Mouse (Mus musculus): ENCODE data around the gene Snph. TPM values are rescaled to one million over a fixed set of nuclear protein-coding genes. Genes with fewer than 3 reads are reported as not detected.

Gene Snph
- polyA plus RNA-seq, 1 experiment from 2014 or later: 2.0 TPM

- no peaks in the 10 kb centered on the region for H3K36me3 ChIP-seq
- H3K4me3 ChIP-seq (replicated peaks): no peak overlapping the region
- H3K9ac ChIP-seq: no peak overlapping the region
- no peak overlapping the region for H3K27ac ChIP-seq (replicated peaks)
- WGBS: 71% methylated on average over 4 of the region's 4 CpGs
- ATAC-seq (ENCODE audit: insufficient number of reproducible peaks, low FRiP score, low TSS enrichment, low read depth): no peak
- no peaks in the 10 kb centered on the region for H3K9me3 ChIP-seq (replicated peaks)
- no peaks in the 10 kb centered on the region for H3K27me3 ChIP-seq
- peaks cover 6% of the 10 kb centered on the region for H3K4me1 ChIP-seq
- H3K4me2 ChIP-seq (replicated peaks): no peak overlapping the region
Observed at GRCm38 (mm10) chr2:151602106-151602505, 30.3 kb downstream of the Snph start.

GRCm38 (mm10) chr2:151598068-151598467 lies 34.3 kb downstream of the Snph start:
- Histone ChIP-seq H3K27ac (replicated peaks) (no peak overlapping the region), H3K36me3 (no peaks in the 10 kb centered on the region), H3K27me3 (no peaks in the 10 kb centered on the region), H3K9ac (no peak overlapping the region), H3K4me1 (no peaks in the 10 kb centered on the region), H3K4me2 (replicated peaks) (no peak overlapping the region), H3K9me3 (replicated peaks) (no peaks in the 10 kb centered on the region), H3K4me3 (replicated peaks) (no peak overlapping the region)
- ATAC-seq (ENCODE audit: insufficient number of reproducible peaks, low FRiP score, low TSS enrichment, low read depth): no peak
- 55% methylated on average over 2 of the region's 2 CpGs for WGBS

- ATAC-seq (ENCODE audit: insufficient number of reproducible peaks, low FRiP score, low TSS enrichment, low read depth): no peak
- H3K4me2 ChIP-seq (replicated peaks): no peak overlapping the region
- H3K27me3 ChIP-seq: no peaks in the 10 kb centered on the region
- H3K27ac ChIP-seq (replicated peaks): no peak overlapping the region
- WGBS: 67% methylated on average over 9 of the region's 9 CpGs
- no peaks in the 10 kb centered on the region for H3K36me3 ChIP-seq
- no peaks in the 10 kb centered on the region for H3K9me3 ChIP-seq (replicated peaks)
- no peak overlapping the region for H3K9ac ChIP-seq
- no peak overlapping the region for H3K4me3 ChIP-seq (replicated peaks)
- no peaks in the 10 kb centered on the region for H3K4me1 ChIP-seq
Observed at GRCm38 (mm10) chr2:151587306-151587705, 45.1 kb downstream of the Snph start.

GRCm38 (mm10) chr2:151586807-151587206 lies 45.6 kb downstream of the Snph start:
- Histone ChIP-seq H3K4me1 (no peaks in the 10 kb centered on the region), H3K9me3 (replicated peaks) (no peaks in the 10 kb centered on the region), H3K36me3 (no peaks in the 10 kb centered on the region), H3K27me3 (no peaks in the 10 kb centered on the region), H3K4me3 (replicated peaks) (no peak overlapping the region), H3K4me2 (replicated peaks) (no peak overlapping the region), H3K27ac (replicated peaks) (no peak overlapping the region), H3K9ac (no peak overlapping the region)
- ATAC-seq (ENCODE audit: insufficient number of reproducible peaks, low FRiP score, low TSS enrichment, low read depth): no peak
- WGBS: 82% methylated on average over 1 of the region's 1 CpGs

GRCm38 (mm10) chr2:151585934-151586333 lies 46.5 kb downstream of the Snph start:
- no peak overlapping the region for H3K9ac ChIP-seq
- no peaks in the 10 kb centered on the region for H3K36me3 ChIP-seq
- WGBS: 51% methylated on average over 3 of the region's 3 CpGs
- no peaks in the 10 kb centered on the region for H3K9me3 ChIP-seq (replicated peaks)
- no peak overlapping the region for H3K27ac ChIP-seq (replicated peaks)
- H3K4me2 ChIP-seq (replicated peaks): no peak overlapping the region
- no peak overlapping the region for H3K4me3 ChIP-seq (replicated peaks)
- H3K4me1 ChIP-seq: no peaks in the 10 kb centered on the region
- ATAC-seq (ENCODE audit: insufficient number of reproducible peaks, low FRiP score, low TSS enrichment, low read depth): no peak
- H3K27me3 ChIP-seq: no peaks in the 10 kb centered on the region

- Histone ChIP-seq H3K9me3 (replicated peaks) (no peaks in the 10 kb centered on the region), H3K4me1 (peaks cover 6% of the 10 kb centered on the region), H3K27ac (replicated peaks) (no peak overlapping the region), H3K4me3 (replicated peaks) (no peak overlapping the region), H3K4me2 (replicated peaks) (no peak overlapping the region), H3K9ac (no peak overlapping the region), H3K27me3 (no peaks in the 10 kb centered on the region; the same call in 1 of the 2 replicates), H3K36me3 (no peaks in the 10 kb centered on the region)
- 38% methylated on average over 1 of the region's 1 CpGs for WGBS
- no peak for ATAC-seq (ENCODE audit: insufficient number of reproducible peaks, low FRiP score, low TSS enrichment, low read depth)
Observed at GRCm38 (mm10) chr2:151580945-151581344, 51.4 kb downstream of the Snph start.

GRCm38 (mm10) chr2:151579183-151579582 lies 53.2 kb downstream of the Snph start:
- Histone ChIP-seq H3K9me3 (replicated peaks) (no peaks in the 10 kb centered on the region), H3K27ac (replicated peaks) (no peak overlapping the region), H3K4me2 (replicated peaks) (no peak overlapping the region), H3K4me1 (peaks cover 12% of the 10 kb centered on the region), H3K27me3 (no peaks in the 10 kb centered on the region; the same call in 1 of the 2 replicates), H3K9ac (no peak overlapping the region), H3K4me3 (replicated peaks) (no peak overlapping the region), H3K36me3 (no peaks in the 10 kb centered on the region)
- 57% methylated on average over 4 of the region's 4 CpGs for WGBS
- ATAC-seq (ENCODE audit: insufficient number of reproducible peaks, low FRiP score, low TSS enrichment, low read depth): no peak

- H3K9ac ChIP-seq: peak overlapping the region; percentile 47
- H3K36me3 ChIP-seq: no peaks in the 10 kb centered on the region
- peaks cover 12% of the 10 kb centered on the region for H3K4me1 ChIP-seq
- H3K27me3 ChIP-seq: no peaks in the 10 kb centered on the region; the same call in 1 of the 2 replicates
- H3K27ac ChIP-seq (replicated peaks): peak overlapping the region; percentile 81
- H3K4me2 ChIP-seq (replicated peaks): peak overlapping the region; percentile 91
- peak; percentile 85 for ATAC-seq (ENCODE audit: insufficient number of reproducible peaks, low FRiP score, low TSS enrichment, low read depth)
- no peaks in the 10 kb centered on the region for H3K9me3 ChIP-seq (replicated peaks)
- H3K4me3 ChIP-seq (replicated peaks): peak overlapping the region; percentile 54
- under 1% methylated on average over 38 of the region's 38 CpGs for WGBS
Observed at GRCm38 (mm10) chr2:151575699-151576389, 56.5 kb downstream of the Snph start.

GRCm38 (mm10) chr2:151575119-151575698 lies 57.2 kb downstream of the Snph start:
- Histone ChIP-seq H3K4me2 (replicated peaks) (peak overlapping the region; percentile 91), H3K9ac (no peak overlapping the region; the same call in 1 of the 2 replicates), H3K4me1 (peaks cover 12% of the 10 kb centered on the region), H3K27me3 (no peaks in the 10 kb centered on the region; the same call in 1 of the 2 replicates), H3K4me3 (replicated peaks) (peak overlapping the region; percentile 54), H3K36me3 (no peaks in the 10 kb centered on the region), H3K27ac (replicated peaks) (no peak overlapping the region; the same call in 1 of the 2 replicates), H3K9me3 (replicated peaks) (no peaks in the 10 kb centered on the region)
- no peak for ATAC-seq (ENCODE audit: insufficient number of reproducible peaks, low FRiP score, low TSS enrichment, low read depth)
- WGBS: 18% methylated on average over 7 of the region's 7 CpGs

GRCm38 (mm10) chr2:151574607-151575006 lies 57.8 kb downstream of the Snph start:
- H3K27me3 ChIP-seq: no peaks in the 10 kb centered on the region; the same call in 1 of the 2 replicates
- no peaks in the 10 kb centered on the region for H3K36me3 ChIP-seq
- H3K27ac ChIP-seq (replicated peaks): no peak overlapping the region
- H3K4me1 ChIP-seq: peaks cover 12% of the 10 kb centered on the region
- no peak overlapping the region for H3K4me3 ChIP-seq (replicated peaks)
- ATAC-seq (ENCODE audit: insufficient number of reproducible peaks, low FRiP score, low TSS enrichment, low read depth): no peak
- 60% methylated on average over 5 of the region's 5 CpGs for WGBS
- no peaks in the 10 kb centered on the region for H3K9me3 ChIP-seq (replicated peaks)
- no peak overlapping the region for H3K9ac ChIP-seq
- no peak overlapping the region for H3K4me2 ChIP-seq (replicated peaks)

- H3K27ac ChIP-seq (replicated peaks): no peak overlapping the region
- H3K4me2 ChIP-seq (replicated peaks): no peak overlapping the region
- ATAC-seq (ENCODE audit: insufficient number of reproducible peaks, low FRiP score, low TSS enrichment, low read depth): no peak
- no peaks in the 10 kb centered on the region for H3K36me3 ChIP-seq
- WGBS: 55% methylated on average over 3 of the region's 3 CpGs
- H3K9ac ChIP-seq: no peak overlapping the region
- H3K9me3 ChIP-seq (replicated peaks): no peaks in the 10 kb centered on the region
- H3K4me1 ChIP-seq: peaks cover 12% of the 10 kb centered on the region
- no peak overlapping the region for H3K4me3 ChIP-seq (replicated peaks)
- H3K27me3 ChIP-seq: no peaks in the 10 kb centered on the region; the same call in 1 of the 2 replicates
Observed at GRCm38 (mm10) chr2:151573667-151574066, 58.7 kb downstream of the Snph start.
